Mouse (Mus musculus): ENCODE data around the gene Mbnl2.
A peak's percentile ranks its signal among the peaks of the same experiment; 100 is the strongest.

Mbnl2 gene

GRCm38 (mm10) chr14:120416886-120417285 is 141.4 kb downstream of the Mbnl2 start:
- DNase-seq (ENCODE audit: low spot score in 2 of 2), result no peak

- no peak for DNase-seq (ENCODE audit: low spot score in 2 of 2)
Observed at GRCm38 (mm10) chr14:120418964-120419363, 143.5 kb downstream of the Mbnl2 start.

- peak in 1 of 2 experiments; percentile 65 for DNase-seq (ENCODE audit: low spot score in 2 of 2)
Observed at GRCm38 (mm10) chr14:120428497-120428896, 153.0 kb downstream of the Mbnl2 start.

GRCm38 (mm10) chr14:120432773-120433172 is 157.3 kb downstream of the Mbnl2 start:
- no peak for DNase-seq (ENCODE audit: low spot score in 2 of 2)

GRCm38 (mm10) chr14:120433931-120434398 is 158.5 kb downstream of the Mbnl2 start:
- no peak for DNase-seq (ENCODE audit: low spot score in 2 of 2)

- DNase-seq (ENCODE audit: low spot score in 2 of 2), result no peak
Observed at GRCm38 (mm10) chr14:120434831-120435230, 159.4 kb downstream of the Mbnl2 start.

GRCm38 (mm10) chr14:120440716-120441115 is 165.2 kb downstream of the Mbnl2 start:
- DNase-seq (ENCODE audit: low spot score in 2 of 2), result no peak

- peak in 1 of 2 experiments; percentile 22 for DNase-seq (ENCODE audit: low spot score in 2 of 2)
Observed at GRCm38 (mm10) chr14:120441256-120441655, 165.8 kb downstream of the Mbnl2 start.

GRCm38 (mm10) chr14:120441836-120442235 is 166.4 kb downstream of the Mbnl2 start:
- no peak for DNase-seq (ENCODE audit: low spot score in 2 of 2)

GRCm38 (mm10) chr14:120454221-120454620 is 178.8 kb downstream of the Mbnl2 start:
- DNase-seq (ENCODE audit: low spot score in 2 of 2), result no peak

- DNase-seq (ENCODE audit: low spot score in 2 of 2), result no peak
Observed at GRCm38 (mm10) chr14:120463938-120464727, 188.7 kb downstream of the Mbnl2 start.

- DNase-seq (ENCODE audit: low spot score in 2 of 2), result no peak
Observed at GRCm38 (mm10) chr14:120466816-120467215, 191.3 kb downstream of the Mbnl2 start.

- DNase-seq (ENCODE audit: low spot score in 2 of 2), result no peak
Observed at GRCm38 (mm10) chr14:120469126-120469790, 193.8 kb downstream of the Mbnl2 start.

GRCm38 (mm10) chr14:120476186-120476697 is 200.8 kb downstream of the Mbnl2 start:
- no peak for DNase-seq (ENCODE audit: low spot score in 2 of 2)

GRCm38 (mm10) chr14:120477288-120477981 is 202.0 kb downstream of the Mbnl2 start:
- DNase-seq (ENCODE audit: low spot score in 2 of 2), result peak; percentile 99

- peak; percentile 95 to 97 for DNase-seq (ENCODE audit: low spot score in 2 of 2)
Observed at GRCm38 (mm10) chr14:120477982-120478568, 202.6 kb downstream of the Mbnl2 start, which contains the start of gene Rap2a. TSS of gene Rap2a (plus strand) at chr14:120478444.

GRCm38 (mm10) chr14:120478641-120479341 is 203.3 kb downstream of the Mbnl2 start:
- peak in 1 of 2 experiments; percentile 39 for DNase-seq (ENCODE audit: low spot score in 2 of 2)

GRCm38 (mm10) chr14:120480341-120480900 is 205.0 kb downstream of the Mbnl2 start:
- DNase-seq (ENCODE audit: low spot score in 2 of 2), result no peak

- DNase-seq (ENCODE audit: low spot score in 2 of 2), result no peak
Observed at GRCm38 (mm10) chr14:120480927-120481326, 205.5 kb downstream of the Mbnl2 start.
